Mouse (Mus musculus) liver, adult 2 months (tissue): ENCODE data around the gene Tox3.

Experiments
- CTCF ChIP-seq: fragments of 200-500 bp; IDR thresholded peaks from 2 replicates; pipeline ENCODE4 v1.5.1; 2011; ENCODE audit warnings: low read depth, low read length, control low read depth
- POLR2A ChIP-seq: fragments of 200-500 bp; IDR thresholded peaks from 2 replicates; pipeline ENCODE4 v1.6.1; 2011; ENCODE audit warnings: low read length, control low read depth; ENCODE audit not compliant: insufficient read depth; ENCODE audit errors: extremely low read depth

- TF ChIP-seq POLR2A (no peak), CTCF (no peak)
These were observed 1.1 kb downstream of the Tox3 start for GRCm38 (mm10) chr8:90346880-90347535.
